Mouse (Mus musculus) ES-E14 (cell line): ENCODE measurements around the gene Col23a1. TPM values are rescaled to one million over a fixed set of nuclear protein-coding genes. Genes with fewer than 3 reads are reported as not detected.

Experiments
- DNase-seq: peaks from one replicate; pipeline ENCODE4 v3.0.0-alpha.2; 2013; ENCODE audit warnings: low read depth, low spot score
- H3K27ac ChIP-seq: 2 replicates; pipeline ENCODE4 v1.5.1; 2012; ENCODE audit warnings: low read depth, mild to moderate bottlenecking, low read length, moderate library complexity, mixed read lengths; ENCODE audit not compliant: poor library complexity, insufficient read depth, severe bottlenecking
- H3K36me3 ChIP-seq: 2 replicates; pipeline ENCODE4 v1.6.1; 2012; ENCODE audit warnings: mild to moderate bottlenecking, low read length, moderate library complexity, mixed read lengths; ENCODE audit not compliant: control insufficient read depth, poor library complexity, insufficient read depth, severe bottlenecking
- H3K4me1 ChIP-seq, 2 experiments: fragments of 150-350 bp in 1 of 2; sonication (generic) in 1 of 2; 2 replicates each; pipeline ENCODE4 v1.6.1; 2012; ENCODE audit warnings: low read length in 2 of 2, mild to moderate bottlenecking in 1 of 2, mixed read lengths in 1 of 2; ENCODE audit not compliant: control insufficient read depth in 2 of 2, insufficient read depth in 2 of 2, poor library complexity in 1 of 2
- H3K4me3 ChIP-seq, 2 experiments: fragments of 150-350 bp in 1 of 2; sonication (generic) in 1 of 2; 2 replicates each; pipeline ENCODE4 v1.5.1; 2012; ENCODE audit warnings: low read length in 2 of 2, low read depth in 1 of 2, mild to moderate bottlenecking in 1 of 2, mixed read lengths in 1 of 2; ENCODE audit not compliant: insufficient read depth in 1 of 2, poor library complexity in 1 of 2, severe bottlenecking in 1 of 2
- H3K9ac ChIP-seq: 2 replicates; pipeline ENCODE4 v1.6.1; 2012; ENCODE audit warnings: low read depth, mild to moderate bottlenecking, low read length, mixed read lengths; ENCODE audit not compliant: poor library complexity, insufficient read depth, severe bottlenecking
- H3K9me3 ChIP-seq: fragments of 150-350 bp; sonication (generic); 2 replicates; pipeline ENCODE4 v1.6.1; 2012; ENCODE audit warnings: low read depth, mild to moderate bottlenecking, low read length; ENCODE audit not compliant: control insufficient read depth, insufficient read depth
- CHD2 ChIP-seq: IDR thresholded peaks from 2 replicates; pipeline ENCODE4 v1.6.1; 2014; ENCODE audit warnings: mild to moderate bottlenecking, low read depth, low read length, inconsistent platforms
- HCFC1 ChIP-seq: IDR thresholded peaks from 2 replicates; pipeline ENCODE4 v1.6.1; 2012; ENCODE audit warnings: low read length, inconsistent platforms, borderline replicate concordance; ENCODE audit not compliant: insufficient read depth
- MAFK ChIP-seq: IDR thresholded peaks from 2 replicates; pipeline ENCODE4 v1.6.1; 2014; ENCODE audit warnings: mild to moderate bottlenecking, low read depth, low read length, inconsistent platforms; ENCODE audit not compliant: insufficient read depth
- ZC3H11A ChIP-seq: IDR thresholded peaks from 2 replicates; pipeline ENCODE4 v1.6.1; 2012; ENCODE audit warnings: low read depth, mild to moderate bottlenecking, inconsistent platforms, low read length, borderline replicate concordance
- ZNF384 ChIP-seq: IDR thresholded peaks from 2 replicates; pipeline ENCODE4 v1.6.1; 2012; ENCODE audit warnings: low read depth, low read length, inconsistent platforms
- in situ Hi-C, 2 experiments: fragments of 600-800 bp; cut with MboI; formaldehyde crosslinking; loops; one replicate each; pipeline ENCODE4 v1.15.1; 2025; ENCODE audit warnings: low sequenced_read_pairs in 2 of 2, inconsistent platforms in 1 of 2; ENCODE audit not compliant: unreplicated experiment in 2 of 2
- total RNA-seq: library from RNA; depleted of rRNA; stranded (reverse); fragments of 300-350 nt; gene quantifications from 2 replicates; pipeline ENCODE4 v1.2.3, GENCODE M21; 2012

Gene Col23a1
- total RNA-seq, 1 experiment: 0.40 TPM

- H3K4me1 ChIP-seq: no peaks in the 10 kb centered on the region
- DNase-seq: no peak
- TF ChIP-seq ZC3H11A (no peak), MAFK (no peak), ZNF384 (no peak), HCFC1 (no peak), CHD2 (no peak)
Observed at GRCm38 (mm10) chr11:51523215-51523614, 233.5 kb downstream of the Col23a1 start.

GRCm38 (mm10) chr11:51523625-51524024, 233.9 kb downstream of the Col23a1 start:
- no peak overlapping the region for H3K27ac ChIP-seq
- in situ Hi-C loops: no loop called here
- DNase-seq: no peak
- no peaks in the 10 kb centered on the region for H3K9me3 ChIP-seq
- H3K36me3 ChIP-seq: no peaks in the 10 kb centered on the region
- no peak overlapping the region for H3K4me3 ChIP-seq
- no peak overlapping the region for H3K9ac ChIP-seq
- TF ChIP-seq CHD2: no peak
- TF ChIP-seq ZNF384: no peak
- TF ChIP-seq HCFC1: no peak
- no peak for TF ChIP-seq ZC3H11A
- no peak for TF ChIP-seq MAFK
- no peaks in the 10 kb centered on the region for H3K4me1 ChIP-seq

More at GRCm38 (mm10) chr11:51523215-51523614, 233.5 kb downstream of the Col23a1 start:
- no peak overlapping the region for H3K4me3 ChIP-seq
- H3K9me3 ChIP-seq: no peaks in the 10 kb centered on the region
- H3K36me3 ChIP-seq: no peaks in the 10 kb centered on the region
- in situ Hi-C loops: no loop called here
- no peak overlapping the region for H3K9ac ChIP-seq
- H3K27ac ChIP-seq: no peak overlapping the region

- Histone ChIP-seq H3K27ac (no peak overlapping the region), H3K4me1 (no peaks in the 10 kb centered on the region), H3K36me3 (no peaks in the 10 kb centered on the region), H3K9ac (no peak overlapping the region), H3K4me3 (no peak overlapping the region), H3K9me3 (no peaks in the 10 kb centered on the region)
- TF ChIP-seq HCFC1 (no peak), CHD2 (no peak), ZNF384 (no peak), ZC3H11A (no peak), MAFK (no peak)
- in situ Hi-C loops: loop anchor here in 1 of 2 experiments (5.0 kb wide), 1 partner anchor 234 kb away; no protein-coding TSS in a partner anchor
- DNase-seq: no peak
Observed at GRCm38 (mm10) chr11:51526631-51527161, 237.0 kb downstream of the Col23a1 start.

GRCm38 (mm10) chr11:51533128-51533533, 243.4 kb downstream of the Col23a1 start:
- Histone ChIP-seq H3K4me1 (no peaks in the 10 kb centered on the region), H3K36me3 (no peaks in the 10 kb centered on the region), H3K9me3 (no peaks in the 10 kb centered on the region), H3K9ac (no peak overlapping the region), H3K27ac (no peak overlapping the region), H3K4me3 (no peak overlapping the region)
- TF ChIP-seq MAFK (no peak), CHD2 (no peak), ZNF384 (no peak), HCFC1 (no peak), ZC3H11A (no peak)
- in situ Hi-C loops: loop anchor here in 1 of 2 experiments (10.0 kb wide), 1 partner anchor 238 kb away; no protein-coding TSS in a partner anchor
- no peak for DNase-seq
